Mouse (Mus musculus): Measurements from ENCODE around the gene Xxylt1.

Gene Xxylt1

DNA sequence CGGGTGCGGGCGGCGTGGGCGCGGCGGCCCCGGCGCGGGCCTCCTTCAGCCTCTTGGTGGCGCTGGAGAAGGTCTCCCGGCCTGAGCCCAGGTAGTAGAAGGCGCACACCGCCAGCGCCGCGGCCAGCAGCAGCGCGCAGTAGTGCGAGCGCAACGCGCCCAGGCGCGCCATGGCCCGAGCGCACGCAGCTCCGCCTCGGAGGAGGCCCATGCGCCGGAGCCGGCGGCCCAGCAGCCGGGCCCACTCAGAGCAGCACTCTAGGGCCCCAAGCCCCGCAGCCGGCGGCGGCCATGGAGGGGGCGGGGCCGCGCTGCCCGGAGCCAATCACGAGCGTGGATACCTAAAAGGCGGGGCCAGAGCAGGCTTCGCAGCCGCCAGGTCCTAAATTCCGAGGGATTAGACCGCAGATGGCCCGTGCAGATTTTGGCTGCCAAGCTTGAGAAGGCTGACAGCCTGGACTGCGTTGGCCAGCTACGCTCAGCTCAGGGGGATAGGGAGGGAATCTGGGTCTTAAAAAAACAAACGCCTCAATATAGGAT lies at the start of gene Xxylt1:
Gene Xxylt1, minus strand, starts transcription at position 308 of the 540 bp plus-strand sequence.
- DNase-seq (ENCODE audit: inconsistent age in 2 of 2, low spot score in 1 of 2): peak; percentile 95 to 98

- DNase-seq (ENCODE audit: inconsistent age in 2 of 2, low spot score in 1 of 2): no peak
These were observed 46.9 kb upstream of the Xxylt1 start for GRCm38 (mm10) chr16:31128116-31128515.

GRCm38 (mm10) chr16:31124991-31125390 lies 43.8 kb upstream of the Xxylt1 start:
- DNase-seq (ENCODE audit: inconsistent age in 2 of 2, low spot score in 1 of 2): no peak

DNA sequence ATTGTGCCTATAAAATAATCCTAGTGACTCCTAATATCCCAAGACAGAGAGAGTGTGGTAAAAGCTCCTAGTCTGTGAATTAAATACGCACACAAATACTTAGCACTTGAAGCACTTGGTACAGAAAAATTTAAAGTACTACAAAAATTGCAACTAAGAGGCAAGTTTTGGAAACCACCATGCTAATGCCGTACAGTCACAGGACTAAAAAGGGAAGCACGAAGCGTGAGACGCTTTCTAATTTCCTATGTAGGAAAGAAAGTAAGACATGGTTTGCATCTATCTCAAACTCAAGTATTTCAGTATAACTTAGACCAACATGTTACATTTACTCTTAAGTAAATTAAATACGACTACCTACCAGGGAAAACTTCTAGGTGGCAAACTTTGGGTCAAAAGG lies 40.4 kb upstream of the Xxylt1 start:
- DNase-seq (ENCODE audit: inconsistent age in 2 of 2, low spot score in 1 of 2): no peak

GRCm38 (mm10) chr16:31113596-31113995 lies 32.4 kb upstream of the Xxylt1 start:
- no peak for DNase-seq (ENCODE audit: inconsistent age in 2 of 2, low spot score in 1 of 2)

DNA sequence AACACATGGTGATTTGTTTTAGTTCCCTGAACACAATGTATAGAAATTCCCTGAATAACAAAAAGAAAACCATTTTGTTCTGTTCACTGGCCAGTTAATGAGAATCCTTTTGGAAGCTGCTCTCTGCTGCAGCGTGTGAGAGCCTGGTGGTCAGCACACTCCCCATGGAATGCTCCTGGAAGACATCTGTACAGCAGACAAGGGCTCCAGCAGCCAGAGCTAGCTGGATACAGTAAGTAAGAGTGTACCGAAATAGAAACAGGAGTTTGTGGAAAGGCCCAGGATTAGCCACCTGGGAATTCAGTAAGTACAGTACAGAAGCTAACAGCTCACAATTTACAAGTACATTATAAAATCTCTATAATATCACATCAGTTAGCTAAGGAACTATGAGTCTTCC lies 20.1 kb upstream of the Xxylt1 start:
- DNase-seq (ENCODE audit: inconsistent age in 2 of 2, low spot score in 1 of 2): no peak

DNA sequence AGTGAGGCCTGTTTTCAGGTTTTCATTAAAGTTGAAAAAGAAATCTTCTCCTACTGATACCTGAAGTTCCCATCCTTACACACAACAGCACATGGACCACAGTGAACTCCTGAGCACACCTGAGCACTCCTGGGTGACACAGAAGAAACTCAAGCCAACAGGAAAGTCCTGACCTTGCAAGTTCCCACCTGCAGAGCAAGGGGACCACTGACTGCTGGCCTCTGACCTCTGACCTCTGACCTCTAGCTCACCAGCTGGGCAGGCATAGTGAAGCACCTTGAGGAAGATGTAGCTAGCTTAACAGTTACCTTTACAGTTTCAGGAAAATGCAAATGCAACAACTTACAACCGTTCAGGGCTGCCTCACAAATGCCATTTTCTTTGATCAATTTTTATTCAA lies 18.7 kb upstream of the Xxylt1 start:
- DNase-seq (ENCODE audit: inconsistent age in 2 of 2, low spot score in 1 of 2): no peak

DNA sequence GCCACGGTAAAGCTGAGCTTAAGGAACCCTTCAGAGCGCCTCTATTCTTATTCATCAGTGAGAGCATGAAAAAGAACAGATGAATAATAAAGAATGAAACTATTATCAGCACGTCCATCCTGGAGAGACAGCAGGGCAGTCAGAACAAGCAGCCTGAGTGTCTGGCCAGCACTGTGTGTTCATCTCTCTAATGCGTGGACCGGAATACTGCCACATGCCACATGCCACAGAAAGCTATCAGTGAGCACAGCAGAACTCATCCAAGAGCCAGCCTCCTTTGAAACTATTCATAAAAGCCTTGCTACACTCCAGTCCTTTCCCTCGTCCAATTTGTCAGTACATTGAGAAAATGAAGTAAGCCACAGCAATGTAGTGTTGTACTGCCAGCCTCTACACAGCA lies 12.8 kb upstream of the Xxylt1 start:
- no peak for DNase-seq (ENCODE audit: inconsistent age in 2 of 2, low spot score in 1 of 2)

GRCm38 (mm10) chr16:31093186-31093585 lies 12.0 kb upstream of the Xxylt1 start:
- DNase-seq (ENCODE audit: inconsistent age in 2 of 2, low spot score in 1 of 2): no peak

DNA sequence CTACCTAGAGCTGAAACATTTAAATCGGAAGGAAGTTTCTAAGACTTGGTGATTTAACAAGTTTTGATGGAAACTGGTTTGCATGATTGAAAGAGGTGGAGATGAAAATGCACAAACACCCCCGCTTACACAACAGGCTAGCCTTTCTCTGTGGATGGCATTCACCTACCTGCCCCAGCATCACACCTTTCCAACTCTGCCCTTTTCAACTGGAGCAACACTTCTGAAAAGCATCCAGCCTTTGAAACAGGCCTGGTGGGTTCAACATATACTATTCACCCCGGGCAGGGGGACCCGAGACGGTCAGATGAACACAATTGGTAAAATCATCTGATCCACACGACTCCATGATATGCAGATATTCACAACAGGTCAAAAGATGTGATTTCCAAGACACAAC lies 659 bp upstream of the Xxylt1 start:
- no peak for DNase-seq (ENCODE audit: inconsistent age in 2 of 2, low spot score in 1 of 2)

GRCm38 (mm10) chr16:31080573-31081051 lies 620 bp downstream of the Xxylt1 start:
- peak; percentile 82 to 92 for DNase-seq (ENCODE audit: inconsistent age in 2 of 2, low spot score in 1 of 2)

DNA sequence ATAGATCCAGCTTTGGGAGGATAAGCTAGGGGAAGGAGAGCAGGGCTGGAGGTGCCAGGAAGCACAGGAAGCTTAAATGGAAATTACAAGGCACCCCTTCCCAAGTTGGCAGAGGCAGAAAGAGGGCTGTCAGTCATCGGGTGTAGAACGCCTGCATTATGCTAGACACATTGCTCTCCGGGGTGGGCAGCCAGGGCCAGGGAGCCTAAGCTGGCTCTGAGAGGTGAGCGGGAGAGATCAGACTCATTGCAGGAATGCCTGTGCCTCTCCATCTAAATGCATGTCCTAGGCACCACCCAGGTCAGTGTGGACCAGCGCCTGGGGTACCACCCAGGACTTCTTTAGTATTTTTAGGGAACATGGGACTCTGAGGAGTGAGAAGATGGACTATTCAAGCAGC lies 3.8 kb downstream of the Xxylt1 start:
- DNase-seq (ENCODE audit: inconsistent age in 2 of 2, low spot score in 1 of 2): no peak

DNA sequence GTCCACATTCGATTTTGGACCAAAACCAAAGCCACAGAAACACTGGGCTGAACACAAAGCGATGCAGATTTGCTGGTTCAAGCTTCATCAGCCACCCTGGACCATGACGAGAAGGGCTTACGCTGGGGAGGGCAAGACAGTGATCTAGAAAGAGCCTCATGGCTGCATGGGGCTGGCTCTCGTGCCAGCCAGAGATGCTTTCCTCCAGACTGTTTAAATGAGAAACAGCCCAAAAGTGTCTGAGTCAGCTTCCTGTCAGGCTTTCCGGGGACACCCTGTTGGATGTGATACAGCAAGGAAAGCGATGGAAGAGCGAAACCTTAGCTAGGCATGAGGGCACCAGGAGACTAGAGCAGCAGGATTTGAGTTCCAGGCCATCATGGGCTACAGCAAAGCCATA lies 4.8 kb downstream of the Xxylt1 start:
- DNase-seq (ENCODE audit: inconsistent age in 2 of 2, low spot score in 1 of 2): no peak

DNA sequence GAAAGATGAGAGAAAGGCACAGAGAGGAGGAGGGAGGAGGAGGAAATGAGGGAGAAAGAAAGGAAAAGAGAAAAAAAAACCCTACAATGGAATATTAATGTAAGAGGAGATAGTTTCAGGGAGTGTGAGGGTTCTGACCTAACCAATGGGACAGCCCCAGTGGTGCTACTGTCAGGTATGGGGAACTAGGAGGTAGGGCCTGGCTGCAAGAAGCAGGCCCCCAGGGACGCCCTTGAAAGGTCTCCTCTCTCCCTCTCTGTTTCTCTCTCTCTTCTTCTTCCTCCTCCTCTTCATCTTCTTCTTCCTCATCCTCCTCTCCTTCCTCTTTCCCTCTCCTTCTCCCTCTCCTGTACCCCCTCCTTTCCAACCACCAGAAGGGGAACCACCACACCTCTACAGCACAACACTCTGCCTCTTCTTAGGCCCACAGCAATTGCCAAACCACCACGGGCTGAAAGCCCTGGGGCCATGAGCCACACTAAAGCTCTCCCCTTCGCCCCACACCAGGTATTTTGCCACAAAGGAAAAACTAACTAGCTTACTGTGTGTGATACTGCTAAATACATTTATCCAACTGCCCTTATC lies 6.8 kb downstream of the Xxylt1 start:
- DNase-seq (ENCODE audit: inconsistent age in 2 of 2, low spot score in 1 of 2): no peak

DNA sequence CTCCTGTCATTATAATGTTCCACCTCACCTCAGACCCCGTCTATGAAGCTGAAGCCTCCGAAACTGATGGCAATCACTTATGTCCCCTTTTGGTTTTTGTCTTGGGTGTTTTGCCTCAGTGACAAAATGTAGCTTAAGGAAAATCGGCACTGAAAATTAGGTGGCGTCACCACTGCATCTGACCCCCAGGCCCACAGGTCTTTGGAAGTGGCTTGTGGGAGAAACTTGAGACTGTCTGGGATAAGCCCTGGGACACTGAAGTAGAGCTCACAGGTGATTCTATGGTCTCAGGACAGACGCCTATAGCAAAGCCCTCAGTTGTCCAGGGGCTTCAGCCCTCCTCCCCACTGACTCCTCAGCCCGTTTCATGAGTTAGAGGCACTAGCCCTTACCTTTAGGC lies 9.5 kb downstream of the Xxylt1 start:
- DNase-seq (ENCODE audit: inconsistent age in 2 of 2, low spot score in 1 of 2): no peak

DNA sequence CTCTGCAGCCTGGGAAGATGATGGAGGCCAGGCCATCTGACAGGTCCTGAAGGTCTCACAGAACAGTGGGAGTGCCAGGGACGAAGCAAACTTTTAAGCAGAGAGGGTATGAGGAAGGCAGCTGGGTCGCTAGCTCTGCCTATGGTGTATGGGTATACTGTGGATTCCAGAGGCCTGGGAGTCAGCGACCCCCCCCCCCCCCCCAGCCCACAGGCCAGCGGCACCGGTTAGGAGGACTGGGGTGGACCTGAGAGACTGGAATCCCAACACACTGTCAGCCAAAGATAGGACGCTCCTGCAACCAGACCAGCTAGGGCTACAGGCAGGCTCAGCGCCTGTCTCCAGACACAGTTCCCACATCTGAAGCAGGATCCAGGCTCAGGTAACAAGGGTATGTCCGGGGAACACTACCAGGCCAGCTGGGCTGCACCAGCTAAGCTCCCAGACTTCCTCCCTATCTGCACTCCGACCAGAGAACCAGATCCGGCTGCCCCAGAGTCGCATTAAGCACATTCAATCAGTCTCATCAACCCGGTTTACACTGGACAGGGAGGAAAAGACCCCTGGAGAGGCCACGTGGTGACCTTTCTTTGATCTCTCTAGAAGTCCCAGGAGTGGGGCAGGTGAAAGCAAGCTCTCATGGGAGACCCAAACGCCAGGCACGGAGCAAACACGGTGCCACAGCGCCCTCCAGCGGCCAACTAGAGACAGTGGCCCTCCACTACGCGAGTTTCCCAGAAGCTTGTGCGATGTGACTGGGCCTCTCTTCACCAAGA lies 10.7 kb downstream of the Xxylt1 start:
- DNase-seq (ENCODE audit: inconsistent age in 2 of 2, low spot score in 1 of 2): peak; percentile 84 to 97

GRCm38 (mm10) chr16:31069211-31070166 lies 11.7 kb downstream of the Xxylt1 start:
- no peak for DNase-seq (ENCODE audit: inconsistent age in 2 of 2, low spot score in 1 of 2)

DNA sequence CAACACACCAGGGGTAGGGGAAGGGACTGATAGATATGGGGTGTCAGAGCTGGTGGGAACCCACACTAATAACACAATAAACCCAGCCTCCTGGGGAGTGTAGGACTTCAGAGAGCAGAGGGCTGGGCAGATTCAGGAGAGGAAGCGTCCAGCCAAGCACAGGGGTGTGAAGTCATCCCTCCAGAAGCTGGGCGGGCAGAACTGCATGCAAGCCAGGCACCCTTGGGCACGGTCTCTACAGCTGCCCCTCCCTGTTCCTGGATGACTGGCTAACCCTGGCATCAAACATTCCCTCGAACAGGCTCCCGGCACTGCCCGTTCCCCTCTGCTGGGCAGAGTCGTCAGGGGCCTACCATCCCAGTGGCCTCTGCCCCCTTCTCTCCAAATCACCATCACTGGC lies 13.0 kb downstream of the Xxylt1 start:
- no peak for DNase-seq (ENCODE audit: inconsistent age in 2 of 2, low spot score in 1 of 2)

DNA sequence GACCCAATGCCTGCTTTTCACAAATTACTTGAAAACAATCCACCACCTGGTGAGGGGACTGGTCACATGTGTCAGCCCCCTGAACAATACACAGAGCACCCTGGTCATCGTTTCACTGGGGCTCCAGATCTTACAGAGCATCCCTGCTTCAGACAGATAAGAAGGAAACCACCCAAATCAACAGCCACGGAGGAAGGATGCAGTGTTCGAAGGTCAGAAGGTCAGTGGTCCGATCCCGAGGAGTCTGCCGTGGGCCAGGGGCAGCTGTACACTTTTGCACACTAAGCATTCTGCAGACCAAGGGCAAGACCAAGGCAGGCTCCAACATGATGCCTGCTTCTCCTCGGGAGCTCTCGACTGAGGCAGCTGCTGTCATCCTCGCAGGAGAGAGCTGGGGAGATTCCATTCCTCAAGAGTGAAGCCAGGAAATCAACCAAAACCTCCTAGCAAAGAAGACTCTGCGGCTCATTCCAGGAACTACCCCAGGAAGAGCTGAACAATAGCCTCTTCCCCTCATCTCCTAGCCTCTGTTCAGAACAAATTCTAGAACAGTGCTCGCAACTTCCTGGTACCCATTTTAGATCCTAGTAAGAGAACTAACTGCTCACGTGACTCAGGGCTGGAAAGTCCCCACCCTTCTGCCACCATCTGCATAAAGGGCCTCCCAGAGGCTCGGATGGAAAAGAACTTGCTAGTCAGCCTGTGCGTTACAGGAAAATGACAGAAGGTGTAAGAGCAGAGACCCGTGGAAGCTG lies 14.7 kb downstream of the Xxylt1 start:
- DNase-seq (ENCODE audit: inconsistent age in 2 of 2, low spot score in 1 of 2): peak in 1 of 2 experiments; percentile 63

DNA sequence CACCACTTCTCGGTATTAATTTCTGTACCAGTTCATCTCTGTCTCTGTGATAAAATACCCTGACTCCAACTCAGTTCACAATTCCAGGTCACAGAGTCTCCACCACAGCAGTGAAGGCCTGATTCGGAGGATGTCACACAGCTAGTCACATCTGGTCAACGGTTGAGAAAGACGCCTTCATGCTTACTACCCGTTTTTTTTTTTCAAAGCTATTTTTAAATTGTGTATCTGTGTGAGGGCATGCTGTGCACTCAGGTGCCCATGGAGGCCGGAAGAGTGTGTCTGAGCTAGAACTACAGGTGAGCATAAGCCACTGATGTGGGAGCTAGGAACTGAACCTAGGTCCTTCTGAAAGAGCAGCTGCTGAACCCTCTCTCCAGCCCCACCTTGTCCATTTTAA lies 16.4 kb downstream of the Xxylt1 start:
- no peak for DNase-seq (ENCODE audit: inconsistent age in 2 of 2, low spot score in 1 of 2)

- no peak for DNase-seq (ENCODE audit: inconsistent age in 2 of 2, low spot score in 1 of 2)
These were observed 18.3 kb downstream of the Xxylt1 start for GRCm38 (mm10) chr16:31062918-31063317.

Measured in adrenal gland, adult (tissue).